Mouse (Mus musculus) heart, postnatal 0 days (tissue): ENCODE measurements around the gene Top2a.

Source experiments
- CTCF ChIP-seq: IDR thresholded peaks from 2 replicates; pipeline ENCODE4 v1.5.1; 2016; ENCODE audit warnings: antibody characterized with exemption, control low read depth, low read depth
- EP300 ChIP-seq: IDR thresholded peaks from 2 replicates; pipeline ENCODE4 v1.6.1; 2016; ENCODE audit warnings: antibody characterized with exemption, low read depth

GRCm38 (mm10) chr11:98978526-98979148 lies 45.4 kb downstream of the Top2a start:
- TF ChIP-seq CTCF = no peak
- TF ChIP-seq EP300 = no peak
